Mouse (Mus musculus) adipocyte (in vitro differentiated cells): Measurements from ENCODE around the gene Fbxl17.

Source experiments
- DNase-seq: peaks from one replicate; pipeline ENCODE4 v3.0.0-alpha.2; 2016; ENCODE audit warnings: low spot score

Fbxl17 gene

GRCm38 (mm10) chr17:63095017-63095416 lies 404.8 kb downstream of the Fbxl17 start:
- no peak for DNase-seq

- DNase-seq: no peak
Measured at GRCm38 (mm10) chr17:63093184-63093583, 406.6 kb downstream of the Fbxl17 start.

GRCm38 (mm10) chr17:63092774-63093173 lies 407.0 kb downstream of the Fbxl17 start:
- DNase-seq: no peak

- no peak for DNase-seq
Measured at GRCm38 (mm10) chr17:63090112-63090511, 409.7 kb downstream of the Fbxl17 start.

DNA sequence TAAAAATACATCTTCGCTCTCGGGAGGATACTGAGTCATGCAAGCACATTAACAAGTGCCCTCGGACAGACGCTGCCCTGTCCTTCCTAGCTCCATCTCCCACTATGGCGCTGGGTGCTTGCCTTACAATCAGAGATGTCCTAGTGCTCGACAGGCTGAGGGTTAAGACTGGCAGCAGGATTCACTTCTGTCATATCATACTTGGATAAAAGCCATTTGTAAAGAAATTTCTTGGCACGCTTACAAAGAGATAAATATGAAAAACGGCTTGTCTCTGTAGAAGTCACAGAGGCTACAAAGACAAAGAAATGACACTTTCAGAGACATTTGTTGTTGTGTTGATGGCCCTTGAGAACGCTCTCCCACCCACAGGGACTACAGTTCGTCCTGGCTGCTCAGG lies 412.6 kb downstream of the Fbxl17 start:
- no peak for DNase-seq

DNA sequence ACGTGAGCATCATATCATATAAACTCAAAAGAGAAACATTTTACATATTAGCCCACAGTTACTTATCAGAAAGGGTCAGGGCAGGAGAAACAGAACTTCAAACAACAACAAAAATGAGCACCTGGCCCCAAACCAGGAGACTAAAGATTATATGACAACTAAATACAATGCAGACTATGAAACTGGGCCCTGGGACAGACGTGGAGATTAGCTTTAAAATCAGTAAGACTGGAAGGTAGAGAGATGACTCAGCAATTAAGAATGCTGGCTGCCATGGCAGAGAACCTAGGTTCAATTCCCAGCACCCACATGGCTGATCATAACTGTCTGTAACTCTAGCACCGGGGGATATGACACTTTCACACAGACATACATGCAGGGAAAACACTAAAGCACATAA lies 413.3 kb downstream of the Fbxl17 start:
- DNase-seq: no peak

GRCm38 (mm10) chr17:63085227-63085626 lies 414.6 kb downstream of the Fbxl17 start:
- no peak for DNase-seq

GRCm38 (mm10) chr17:63079087-63079486 lies 420.7 kb downstream of the Fbxl17 start:
- no peak for DNase-seq

DNA sequence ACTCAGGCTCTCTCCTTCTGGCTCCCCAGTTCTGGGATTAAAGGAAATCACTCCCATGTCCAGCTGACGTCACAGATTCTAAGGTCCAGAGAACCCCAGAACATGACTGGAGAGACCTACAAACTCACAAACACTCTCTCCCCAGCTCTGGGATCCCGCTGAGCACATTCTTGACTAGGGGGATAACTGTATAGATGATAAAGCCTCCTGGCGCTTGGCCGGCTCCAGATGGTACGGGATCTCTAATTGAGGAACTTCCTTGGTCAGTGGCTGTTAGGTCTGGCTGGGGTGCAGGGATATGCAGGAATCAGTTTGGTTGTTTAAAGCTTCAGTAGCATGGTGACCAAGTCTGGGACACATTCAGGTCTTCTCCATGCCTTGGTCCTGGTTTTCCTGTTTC lies 422.3 kb downstream of the Fbxl17 start:
- DNase-seq: no peak

DNA sequence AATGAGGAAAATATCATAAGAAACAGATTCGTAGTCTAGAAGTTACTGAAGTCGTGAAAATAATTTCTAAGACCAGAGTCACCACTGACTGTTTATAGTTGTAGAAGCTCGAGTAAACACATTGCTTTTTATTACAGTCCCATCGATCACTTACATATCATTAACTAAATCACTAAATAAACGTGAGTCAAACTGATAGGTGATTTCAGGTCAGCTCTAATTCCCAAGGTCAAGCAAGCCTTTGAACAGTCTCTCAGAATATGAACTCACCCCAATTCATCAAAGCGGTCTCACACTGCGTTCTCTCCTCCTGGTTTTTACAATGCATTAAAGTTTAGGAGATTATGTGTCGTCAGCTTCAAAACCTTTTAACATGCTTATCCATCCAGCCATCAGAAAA lies 423.2 kb downstream of the Fbxl17 start:
- no peak for DNase-seq

GRCm38 (mm10) chr17:63076037-63076426 lies 423.8 kb downstream of the Fbxl17 start:
- no peak for DNase-seq

GRCm38 (mm10) chr17:63075091-63076036 lies 424.5 kb downstream of the Fbxl17 start:
- DNase-seq: no peak

DNA sequence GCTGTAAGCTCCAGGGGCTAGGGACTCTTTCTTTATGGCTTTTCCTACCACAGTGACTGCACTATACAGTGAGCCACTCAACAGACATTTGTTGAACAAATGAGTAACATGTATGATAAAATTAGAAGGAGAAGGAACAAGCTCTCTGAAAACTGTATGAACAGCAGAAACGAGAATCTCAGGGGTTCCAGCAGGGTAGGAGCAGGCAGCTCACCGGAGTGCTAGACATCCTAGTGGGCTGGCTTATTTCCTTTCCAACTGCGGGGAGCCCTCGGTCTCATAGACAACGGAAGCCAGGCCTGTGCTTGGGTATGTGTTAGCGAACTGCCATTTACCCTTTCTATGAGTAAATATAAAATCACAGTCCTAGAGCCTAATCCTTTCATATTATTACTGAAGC lies 426.5 kb downstream of the Fbxl17 start:
- no peak for DNase-seq

- no peak for DNase-seq
Measured at GRCm38 (mm10) chr17:63071134-63071923, 428.5 kb downstream of the Fbxl17 start.

GRCm38 (mm10) chr17:63070161-63070761 lies 429.6 kb downstream of the Fbxl17 start:
- no peak for DNase-seq

- no peak for DNase-seq
Measured at GRCm38 (mm10) chr17:63062785-63063184, 437.0 kb downstream of the Fbxl17 start.

- DNase-seq: no peak
Measured at GRCm38 (mm10) chr17:63061786-63062185, 438.0 kb downstream of the Fbxl17 start.

DNA sequence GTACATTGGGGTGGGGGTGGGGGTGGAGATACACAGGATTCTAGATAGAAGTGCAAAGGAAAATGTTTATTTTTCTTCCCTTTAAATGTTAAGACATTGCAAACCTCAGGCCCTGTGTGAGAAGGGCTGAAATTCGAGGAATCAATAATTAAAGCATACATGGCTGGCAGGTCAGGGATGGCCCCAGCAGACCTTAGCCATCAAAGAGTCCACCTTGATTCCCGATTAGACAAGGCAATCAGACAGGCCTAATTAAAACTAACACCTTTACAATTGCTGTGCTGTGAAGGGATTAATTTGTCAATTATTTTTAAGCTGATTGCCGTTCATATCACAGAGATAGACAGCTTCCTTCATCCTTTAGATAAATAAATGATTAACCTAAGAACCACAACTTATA lies 439.0 kb downstream of the Fbxl17 start:
- no peak for DNase-seq

GRCm38 (mm10) chr17:63057740-63058388 lies 442.0 kb downstream of the Fbxl17 start:
- no peak for DNase-seq

GRCm38 (mm10) chr17:63056976-63057375 lies 442.8 kb downstream of the Fbxl17 start:
- peak; percentile 15 for DNase-seq

GRCm38 (mm10) chr17:63053311-63053710 lies 446.5 kb downstream of the Fbxl17 start:
- DNase-seq: no peak

- DNase-seq: no peak
Measured at GRCm38 (mm10) chr17:63046401-63046800, 453.4 kb downstream of the Fbxl17 start.
